Mouse (Mus musculus): ENCODE data around the gene Rpl31. TPM values are rescaled to one million over a fixed set of nuclear protein-coding genes. Genes with fewer than 3 reads are reported as not detected.

The Rpl31 gene
- total RNA-seq, 2 experiments from 2014 or later: 538 to 549 TPM

- no peak for TF ChIP-seq CTCF (conservative IDR thresholded peaks at IDR 0.05)
- DNase-seq (ENCODE audit: low spot score in 2 of 2): no peak
- H3K4me3 ChIP-seq: no peak overlapping the region
- no peak overlapping the region for H3K27ac ChIP-seq
These were observed 4.7 kb downstream of the Rpl31 start for GRCm38 (mm10) chr1:39372220-39372843.

DNA sequence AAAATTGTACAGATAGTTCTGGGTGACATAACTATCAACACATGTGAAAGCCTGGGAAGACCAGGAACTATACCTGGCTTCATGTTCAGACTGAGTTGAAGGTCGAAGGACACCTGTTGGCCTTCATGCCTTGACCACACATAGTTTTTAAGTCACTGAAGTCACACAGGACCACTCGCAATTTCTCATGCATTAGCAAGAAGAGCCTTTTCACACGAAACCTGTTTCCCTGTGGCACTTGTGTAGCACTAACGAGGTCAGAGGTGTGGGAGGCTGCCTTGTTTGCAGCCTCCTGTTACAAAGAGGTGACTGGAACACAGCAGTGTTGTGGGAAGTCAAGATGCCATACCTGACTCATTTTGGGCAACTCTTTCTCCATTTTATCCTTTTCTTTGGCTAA lies 5.7 kb downstream of the Rpl31 start:
- no peak for TF ChIP-seq CTCF (conservative IDR thresholded peaks at IDR 0.05)
- DNase-seq (ENCODE audit: low spot score in 2 of 2): no peak
- H3K27ac ChIP-seq: no peak overlapping the region; the same call in 1 of the 2 replicates
- H3K4me3 ChIP-seq: no peak overlapping the region

DNA sequence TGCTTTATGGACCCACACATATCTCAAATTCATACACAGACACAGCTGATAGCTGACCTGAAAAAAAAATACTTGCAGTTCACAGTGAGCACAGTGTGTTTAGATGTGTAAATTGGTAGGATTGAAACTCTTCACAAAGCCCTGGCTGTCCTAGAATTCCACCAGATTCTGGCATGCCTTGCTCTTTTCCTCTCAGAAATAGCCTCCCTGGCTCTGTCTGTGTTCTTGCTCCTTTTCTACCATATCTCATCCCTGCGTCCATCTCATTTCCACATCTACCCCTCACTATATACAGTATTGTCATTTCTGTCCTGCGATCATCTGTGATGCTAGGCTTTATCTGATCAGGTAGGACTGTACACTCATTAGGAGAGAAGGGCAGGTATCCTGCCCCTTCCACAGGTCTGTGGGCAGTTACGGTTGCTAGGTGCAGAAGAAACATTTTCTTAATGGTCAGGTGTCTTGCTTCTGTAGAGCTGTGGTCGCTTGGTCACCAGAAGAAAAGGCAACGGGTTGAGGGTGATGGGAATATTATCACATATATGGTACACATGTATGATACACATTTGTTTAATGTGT lies 6.7 kb downstream of the Rpl31 start:
- DNase-seq (ENCODE audit: low spot score in 2 of 2): no peak
- no peak overlapping the region for H3K4me3 ChIP-seq
- no peak for TF ChIP-seq CTCF (conservative IDR thresholded peaks at IDR 0.05)
- H3K27ac ChIP-seq: peak overlapping the region; percentile 33; the same call in 1 of the 2 replicates

DNA sequence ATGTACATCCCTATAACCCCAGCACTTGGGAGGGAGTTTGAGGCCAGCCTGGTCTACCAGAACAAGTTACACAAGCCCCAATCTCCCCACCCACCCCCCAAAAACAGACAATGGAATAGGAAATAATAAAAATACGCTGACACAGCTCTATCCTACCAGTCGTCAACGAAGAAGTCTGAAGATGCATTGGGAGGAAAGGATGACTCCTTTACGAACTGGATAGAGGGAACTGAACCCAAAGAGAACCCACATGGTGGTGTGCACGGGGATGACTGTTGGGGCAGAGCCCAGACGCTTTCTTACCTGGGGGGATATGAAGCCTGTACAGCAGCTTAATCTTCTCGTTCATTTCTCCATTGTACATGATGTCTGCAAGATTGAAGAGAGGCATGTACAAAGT lies 8.5 kb downstream of the Rpl31 start:
- TF ChIP-seq CTCF (conservative IDR thresholded peaks at IDR 0.05): no peak
- Histone ChIP-seq H3K27ac (no peak overlapping the region), H3K4me3 (no peak overlapping the region)
- DNase-seq (ENCODE audit: low spot score in 2 of 2): no peak

GRCm38 (mm10) chr1:39376726-39377240 lies 9.1 kb downstream of the Rpl31 start:
- H3K4me3 ChIP-seq: no peak overlapping the region
- H3K27ac ChIP-seq: no peak overlapping the region
- no peak for TF ChIP-seq CTCF (conservative IDR thresholded peaks at IDR 0.05)
- no peak for DNase-seq (ENCODE audit: low spot score in 2 of 2)

- no peak overlapping the region for H3K27ac ChIP-seq
- DNase-seq (ENCODE audit: low spot score in 2 of 2): no peak
- TF ChIP-seq CTCF (conservative IDR thresholded peaks at IDR 0.05): no peak
- no peak overlapping the region for H3K4me3 ChIP-seq
These were observed 10.9 kb downstream of the Rpl31 start for GRCm38 (mm10) chr1:39378540-39378939.

DNA sequence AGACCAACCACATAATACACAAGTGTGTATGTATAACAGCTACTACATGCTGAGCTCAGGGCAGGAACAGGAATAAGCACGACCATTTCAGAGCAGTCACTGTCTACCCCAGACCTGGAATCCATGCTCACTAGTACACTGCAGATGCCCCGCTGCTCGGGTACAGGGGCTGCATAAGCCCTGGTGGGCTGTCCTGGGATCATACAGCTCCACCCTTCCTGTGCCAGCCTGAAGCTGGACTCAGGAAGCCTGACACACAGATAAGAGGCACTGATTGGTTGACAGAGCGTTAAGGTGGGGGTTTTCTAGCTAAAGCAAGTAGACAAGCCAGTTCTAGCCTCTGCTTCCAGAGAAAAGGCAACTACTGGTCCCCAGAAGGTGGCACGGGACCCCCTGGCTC lies 11.4 kb downstream of the Rpl31 start:
- TF ChIP-seq CTCF (conservative IDR thresholded peaks at IDR 0.05): no peak
- no peak overlapping the region for H3K4me3 ChIP-seq
- no peak for DNase-seq (ENCODE audit: low spot score in 2 of 2)
- H3K27ac ChIP-seq: no peak overlapping the region

DNA sequence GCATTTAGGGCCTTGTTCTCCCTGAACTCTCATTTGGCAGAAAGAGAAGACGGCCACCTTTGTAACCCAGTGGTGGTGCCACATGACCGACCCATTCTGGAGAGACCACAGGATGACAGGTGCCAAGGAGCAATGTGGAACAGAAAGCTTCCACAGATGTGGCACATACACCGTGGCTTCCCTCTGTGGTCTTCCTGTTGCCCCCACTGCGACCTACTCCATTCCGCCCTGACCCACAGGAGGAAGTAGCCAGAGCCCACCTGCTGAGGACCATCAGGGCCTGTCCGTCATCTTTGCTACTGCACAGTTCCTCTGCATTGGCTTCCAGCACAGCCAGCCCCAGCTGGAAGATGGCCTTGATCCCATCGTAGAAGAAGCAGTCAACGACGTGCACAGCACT lies 13.4 kb downstream of the Rpl31 start:
- DNase-seq (ENCODE audit: low spot score in 2 of 2): no peak
- no peak for TF ChIP-seq CTCF (conservative IDR thresholded peaks at IDR 0.05)
- no peak overlapping the region for H3K4me3 ChIP-seq
- no peak overlapping the region for H3K27ac ChIP-seq

GRCm38 (mm10) chr1:39384914-39385313 lies 17.3 kb downstream of the Rpl31 start:
- no peak overlapping the region for H3K4me3 ChIP-seq
- no peak overlapping the region for H3K27ac ChIP-seq
- no peak for DNase-seq (ENCODE audit: low spot score in 2 of 2)
- TF ChIP-seq CTCF (conservative IDR thresholded peaks at IDR 0.05): no peak

DNA sequence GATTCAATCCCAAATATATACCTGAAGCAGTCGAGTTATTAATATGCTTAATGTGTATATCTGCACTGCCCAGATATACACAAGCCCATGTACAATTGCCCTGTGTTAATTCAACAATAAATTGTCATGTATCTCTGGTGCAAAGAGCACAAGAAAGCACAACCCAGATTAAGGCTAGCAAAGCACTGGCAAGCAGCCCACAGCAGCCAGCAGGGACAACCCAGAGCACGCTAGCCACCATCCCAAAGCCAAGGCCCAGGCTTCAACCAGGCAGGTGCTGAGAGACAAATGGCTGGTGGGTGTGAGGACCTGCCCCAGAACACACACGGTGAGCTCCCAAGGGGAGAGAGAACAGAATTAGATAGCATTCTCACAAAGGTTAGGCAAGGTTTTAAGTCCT lies 18.8 kb downstream of the Rpl31 start:
- no peak overlapping the region for H3K27ac ChIP-seq
- DNase-seq (ENCODE audit: low spot score in 2 of 2): no peak
- no peak for TF ChIP-seq CTCF (conservative IDR thresholded peaks at IDR 0.05)
- H3K4me3 ChIP-seq: no peak overlapping the region

GRCm38 (mm10) chr1:39387497-39387896 lies 19.9 kb downstream of the Rpl31 start:
- no peak overlapping the region for H3K4me3 ChIP-seq
- 0 out of 2 replicates have a peak overlapping the region, but pooled peaks have one; percentile 5 for H3K27ac ChIP-seq
- peak in 1 of 2 experiments; percentile 31 for DNase-seq (ENCODE audit: low spot score in 2 of 2)
- TF ChIP-seq CTCF (conservative IDR thresholded peaks at IDR 0.05): no peak

GRCm38 (mm10) chr1:39388163-39388562 lies 20.5 kb downstream of the Rpl31 start:
- TF ChIP-seq CTCF (conservative IDR thresholded peaks at IDR 0.05): no peak
- no peak for DNase-seq (ENCODE audit: low spot score in 2 of 2)
- H3K27ac ChIP-seq: no peak overlapping the region
- no peak overlapping the region for H3K4me3 ChIP-seq

- no peak for TF ChIP-seq CTCF (conservative IDR thresholded peaks at IDR 0.05)
- Histone ChIP-seq H3K27ac (no peak overlapping the region), H3K4me3 (no peak overlapping the region)
- no peak for DNase-seq (ENCODE audit: low spot score in 2 of 2)
These were observed 21.7 kb downstream of the Rpl31 start for GRCm38 (mm10) chr1:39389338-39389737.

DNA sequence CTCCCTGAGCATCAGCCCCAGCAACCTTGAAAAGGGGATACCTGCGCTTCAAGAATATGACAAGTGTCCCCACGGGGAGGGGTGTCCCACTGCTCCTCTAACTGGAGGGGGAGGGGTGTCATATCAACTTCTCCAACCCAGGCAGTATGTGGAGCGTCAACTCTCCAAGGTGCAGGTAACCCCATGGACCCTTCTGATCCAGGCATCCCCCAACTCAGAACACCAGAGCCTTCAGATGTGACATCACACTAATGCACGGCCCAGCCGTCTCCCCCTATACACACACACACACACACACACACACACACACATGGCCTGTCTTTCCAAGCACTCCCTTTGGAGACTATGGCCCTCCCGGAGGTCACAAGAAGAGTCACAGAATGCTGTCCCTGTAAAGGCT lies 24.0 kb downstream of the Rpl31 start:
- no peak for TF ChIP-seq CTCF (conservative IDR thresholded peaks at IDR 0.05)
- no peak overlapping the region for H3K4me3 ChIP-seq
- no peak overlapping the region for H3K27ac ChIP-seq
- no peak for DNase-seq (ENCODE audit: low spot score in 2 of 2)
